Mouse (Mus musculus) v-Abl transformed pro-B cells (cell line): ENCODE measurements around the gene Sema4b.

ENCODE experiments used
- in situ Hi-C, 2 experiments: fragments of 400-800 bp; cut with MboI; formaldehyde crosslinking; loops; one replicate each; pipeline ENCODE4 v1.15.1; 2025; ENCODE audit not compliant: unreplicated experiment in 2 of 2

Sema4b gene

DNA sequence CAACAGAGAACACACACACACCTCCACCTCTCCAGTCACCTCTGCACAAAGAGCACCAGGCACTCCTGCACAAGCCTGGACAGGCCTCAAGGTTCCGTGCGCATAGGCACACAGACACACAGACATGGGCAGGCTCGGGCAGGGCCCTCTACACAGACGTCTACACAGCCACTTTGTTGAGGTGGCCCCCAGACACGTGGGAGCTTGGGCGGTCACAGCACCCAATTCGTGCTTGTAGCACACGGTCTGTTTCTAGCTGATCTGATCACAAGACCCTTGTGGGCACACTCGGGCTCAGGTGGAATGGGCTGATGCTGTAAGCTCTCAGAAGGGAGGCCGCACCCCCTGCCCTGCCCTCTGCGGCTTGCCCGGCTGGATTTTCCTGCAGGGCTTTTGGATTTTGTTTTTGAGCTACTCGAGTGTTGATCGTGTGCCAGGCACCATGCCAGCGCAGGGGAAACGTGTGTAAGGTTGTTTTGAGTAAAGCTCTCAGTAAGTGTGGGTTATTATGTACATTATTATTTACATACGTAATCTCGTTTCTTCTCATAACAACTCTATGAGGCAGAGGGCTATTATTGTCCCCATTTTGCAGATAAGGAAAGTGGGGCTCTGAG is 21.5 kb downstream of the Sema4b start:
- in situ Hi-C loops = no loop called here

DNA sequence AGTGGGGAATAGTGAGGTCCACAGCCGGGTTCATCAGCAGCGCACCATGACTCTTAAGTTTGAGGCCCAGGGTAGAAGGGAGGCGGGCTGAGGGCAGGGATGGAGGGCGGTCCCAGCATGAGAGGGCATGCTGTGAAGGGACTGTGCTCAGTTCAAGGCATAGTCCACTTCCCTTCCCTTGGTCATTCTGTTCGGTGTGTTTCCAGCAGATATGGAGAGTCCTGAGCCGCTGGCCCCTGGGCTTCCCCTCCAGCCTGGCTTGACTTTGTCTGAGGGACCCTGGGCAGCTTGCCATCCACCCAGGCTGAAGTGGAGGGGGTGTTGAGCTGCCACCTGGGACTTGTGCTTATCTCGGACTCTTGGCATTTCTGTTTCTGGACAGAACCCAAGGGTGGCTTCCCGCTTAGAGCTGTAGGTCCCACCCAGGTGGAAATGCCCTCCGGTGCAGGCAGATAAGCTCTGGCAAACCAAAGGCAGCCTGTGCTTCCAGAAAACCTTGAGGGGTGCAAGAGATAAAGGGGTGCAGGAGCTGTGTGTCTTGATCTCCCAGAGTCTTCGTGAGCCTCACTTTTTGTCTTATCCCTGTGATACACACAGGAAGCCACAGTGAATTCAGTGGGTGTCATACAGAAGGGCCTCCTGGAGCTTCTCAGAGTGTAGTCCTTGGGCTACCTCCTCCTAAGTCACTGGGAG is 22.2 kb downstream of the Sema4b start:
- in situ Hi-C loops = no loop called here

DNA sequence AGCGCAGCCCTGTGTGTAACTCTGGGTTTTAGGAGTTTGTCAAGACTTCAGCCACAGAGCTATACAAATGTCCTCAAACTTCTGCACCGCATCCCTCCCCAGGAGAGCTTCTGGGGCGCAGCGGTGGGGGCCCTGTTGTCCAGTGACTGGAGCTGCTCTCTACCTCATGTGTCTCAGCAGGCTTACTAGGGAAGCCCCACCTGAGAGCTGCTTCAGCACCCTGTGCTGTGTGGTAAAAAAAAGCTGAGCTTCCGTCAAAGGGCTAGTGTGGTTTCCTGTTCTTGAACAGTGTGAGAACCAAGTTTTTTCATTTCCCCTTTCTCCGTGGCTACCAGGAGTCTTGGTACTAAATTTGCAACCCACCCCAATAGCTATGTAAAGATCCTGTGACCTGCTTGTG is 23.0 kb downstream of the Sema4b start:
- in situ Hi-C loops = loop anchor here in 1 of 2 experiments (5.0 to 10.0 kb wide), 2 partner anchors 67 to 195 kb away; no protein-coding TSS in a partner anchor

DNA sequence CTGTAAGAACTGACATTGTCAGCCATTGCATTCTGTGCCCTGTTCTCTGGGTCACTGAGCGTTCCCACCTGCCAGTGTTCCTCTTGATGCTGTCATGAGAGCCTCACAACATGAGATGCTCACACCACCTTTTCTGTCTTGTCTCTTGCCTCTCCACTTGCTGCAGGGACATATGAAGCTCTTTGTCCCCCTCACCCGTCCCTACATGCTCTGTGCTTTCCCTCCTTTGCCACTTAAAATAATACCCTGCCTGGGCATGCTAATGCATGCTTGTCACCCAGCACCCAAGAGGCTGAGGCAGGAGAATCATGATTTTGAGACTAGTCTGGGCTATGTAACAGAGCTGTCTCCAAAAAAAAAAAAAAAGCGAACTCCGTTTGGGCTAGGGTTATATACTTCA is 24.3 kb downstream of the Sema4b start:
- in situ Hi-C loops = loop anchor here in 1 of 2 experiments (5.0 to 10.0 kb wide), 2 partner anchors 69 to 196 kb away; no protein-coding TSS in a partner anchor

DNA sequence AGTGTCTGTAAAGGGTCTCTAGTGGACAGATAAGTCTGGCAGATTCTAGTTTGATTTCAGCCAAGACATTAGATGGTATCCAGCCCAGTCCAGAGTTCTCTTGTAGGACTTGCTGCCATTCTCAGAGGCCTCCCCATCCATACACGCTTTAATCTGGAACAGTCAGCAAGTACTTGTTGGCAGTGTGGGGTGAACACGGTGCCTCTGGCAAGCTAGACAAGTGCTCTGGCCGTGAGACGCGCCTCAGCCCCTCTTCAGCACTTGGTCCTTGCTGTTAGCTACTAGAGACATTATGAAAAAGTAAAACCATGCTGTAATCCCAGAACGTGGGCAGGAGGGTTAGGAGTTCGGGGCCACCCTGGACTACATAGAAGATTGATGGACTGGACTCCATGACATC is 27.0 kb downstream of the Sema4b start:
- in situ Hi-C loops = loop anchor here in 1 of 2 experiments (5.0 to 10.0 kb wide), 2 partner anchors 71 to 199 kb away; no protein-coding TSS in a partner anchor

DNA sequence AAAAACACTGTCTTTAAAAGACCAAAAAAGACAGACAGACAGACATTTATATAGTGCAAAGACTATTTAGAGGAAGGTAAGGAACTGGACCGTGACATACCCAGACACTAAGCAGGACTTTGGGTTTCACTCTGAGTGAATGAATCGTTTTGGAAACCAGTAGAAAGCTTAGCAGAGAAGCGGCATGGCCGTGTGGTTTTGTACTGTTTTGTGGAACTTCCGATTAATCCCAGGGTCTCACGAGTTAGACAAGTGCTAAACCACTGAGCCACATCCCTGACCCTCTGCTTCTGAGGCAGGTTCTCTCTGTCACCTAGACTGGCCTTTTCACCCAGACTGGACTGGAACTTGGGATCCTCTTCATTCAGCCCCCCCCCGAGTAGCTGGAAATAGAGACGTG is 27.8 kb downstream of the Sema4b start:
- in situ Hi-C loops = loop anchor here in 1 of 2 experiments (5.0 to 10.0 kb wide), 2 partner anchors 72 to 200 kb away; no protein-coding TSS in a partner anchor

DNA sequence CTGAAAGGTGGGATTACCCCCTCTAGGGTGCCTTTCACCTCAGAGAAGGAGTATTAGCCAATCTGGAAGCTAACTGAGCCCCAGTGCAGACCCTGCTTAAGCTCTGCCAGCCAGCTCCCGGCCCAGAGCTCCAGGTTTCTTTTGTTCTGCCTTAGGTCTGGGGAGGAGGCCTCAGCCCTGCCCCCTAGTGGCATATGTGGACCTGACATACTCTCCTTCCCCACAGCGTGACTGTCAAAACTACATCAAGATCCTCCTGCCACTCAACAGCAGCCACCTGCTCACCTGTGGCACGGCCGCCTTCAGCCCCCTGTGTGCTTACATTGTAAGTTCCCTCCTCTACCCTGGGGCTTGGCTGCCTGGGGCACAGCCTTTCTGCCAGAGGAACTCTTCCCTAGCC is 28.8 kb downstream of the Sema4b start:
- in situ Hi-C loops = loop anchor here in 1 of 2 experiments (10.0 kb wide), 1 partner anchor 201 kb away; no protein-coding TSS in a partner anchor

DNA sequence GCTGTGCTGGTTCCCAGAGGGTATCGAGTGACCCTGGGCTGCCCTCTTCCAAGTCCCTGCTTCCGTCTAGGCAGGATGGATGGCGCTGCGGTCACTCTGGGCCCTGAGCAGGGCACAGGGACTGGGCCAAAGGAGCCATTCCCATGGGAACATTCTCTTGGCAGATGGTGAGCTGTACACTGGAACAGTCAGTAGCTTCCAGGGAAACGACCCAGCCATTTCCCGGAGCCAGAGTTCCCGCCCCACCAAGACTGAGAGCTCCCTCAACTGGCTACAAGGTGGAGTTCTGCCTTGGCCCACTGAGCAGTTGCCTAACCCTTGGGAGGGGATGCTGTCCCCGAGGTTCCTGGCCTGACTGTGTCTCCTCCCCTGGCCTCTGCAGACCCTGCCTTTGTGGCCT is 29.9 kb downstream of the Sema4b start:
- in situ Hi-C loops = loop anchor here in 1 of 2 experiments (10.0 kb wide), 1 partner anchor 202 kb away; no protein-coding TSS in a partner anchor

DNA sequence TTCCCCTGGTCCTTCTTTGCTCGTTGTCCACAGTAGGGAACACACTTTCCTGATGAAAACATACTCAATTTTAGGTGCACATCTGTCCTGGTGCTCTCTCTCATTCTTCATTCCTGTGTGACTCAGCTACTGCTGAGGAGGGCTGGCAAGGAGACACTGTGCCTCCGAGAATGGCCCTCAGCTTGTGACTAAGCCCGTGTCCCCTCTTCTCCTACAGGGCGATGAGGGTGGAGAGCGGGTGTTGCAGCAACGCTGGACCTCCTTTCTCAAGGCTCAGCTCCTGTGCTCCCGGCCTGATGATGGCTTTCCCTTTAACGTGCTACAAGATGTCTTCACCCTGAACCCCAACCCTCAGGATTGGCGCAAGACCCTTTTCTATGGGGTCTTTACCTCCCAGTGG is 32.0 kb downstream of the Sema4b start:
- in situ Hi-C loops = loop anchor here in 1 of 2 experiments (10.0 kb wide), 1 partner anchor 204 kb away; no protein-coding TSS in a partner anchor

DNA sequence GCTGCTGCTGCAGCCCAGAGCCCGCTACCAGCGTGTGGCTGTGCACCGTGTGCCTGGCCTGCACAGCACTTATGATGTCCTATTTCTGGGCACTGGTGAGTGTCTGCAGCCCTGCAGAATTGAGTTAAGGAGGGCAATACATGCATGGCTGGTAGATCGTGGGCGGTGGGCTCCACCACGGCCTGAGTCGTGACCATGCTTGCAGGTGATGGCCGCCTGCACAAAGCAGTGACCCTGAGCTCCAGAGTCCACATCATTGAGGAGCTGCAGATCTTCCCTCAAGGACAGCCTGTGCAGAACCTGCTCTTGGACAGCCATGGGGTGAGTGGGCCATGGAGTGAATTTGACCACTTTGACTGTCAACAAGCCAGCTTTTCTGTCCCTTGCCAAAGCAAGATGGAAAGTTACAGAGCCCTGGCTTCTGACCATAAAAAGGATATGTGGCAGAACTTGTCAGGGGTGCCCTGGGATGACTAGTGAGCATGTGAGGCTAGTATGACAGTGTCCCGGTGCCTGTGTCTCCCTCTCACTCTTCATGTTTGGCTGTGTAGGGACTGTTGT is 33.7 kb downstream of the Sema4b start:
- in situ Hi-C loops = no loop called here

DNA sequence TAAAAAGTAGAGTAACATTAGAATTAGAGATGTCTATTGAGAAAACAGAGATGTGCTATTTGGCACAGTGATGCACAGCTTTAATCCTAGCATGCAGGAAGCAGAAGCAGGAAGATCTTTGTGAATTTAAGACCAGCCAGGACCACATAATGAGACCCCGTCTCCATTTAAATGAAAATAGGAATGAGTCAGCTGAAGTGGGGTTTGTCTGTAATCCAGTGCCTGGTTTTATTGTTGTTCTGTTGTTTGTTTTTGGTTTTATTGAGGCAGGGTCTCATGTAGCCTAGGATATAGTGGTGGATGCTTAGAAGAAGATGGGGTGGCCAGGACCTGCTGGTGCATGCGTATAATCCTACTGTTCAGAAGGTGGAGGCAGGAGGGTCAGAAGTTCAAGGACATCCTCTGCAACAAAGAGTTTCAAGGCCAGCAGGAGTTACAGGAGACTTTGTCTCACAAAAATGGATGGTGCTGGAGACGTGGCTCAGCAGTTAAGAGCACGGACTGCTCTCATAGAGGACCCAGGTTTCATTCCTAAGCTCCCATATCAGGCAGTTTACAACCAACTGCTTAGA is 34.6 kb downstream of the Sema4b start:
- in situ Hi-C loops = no loop called here

DNA sequence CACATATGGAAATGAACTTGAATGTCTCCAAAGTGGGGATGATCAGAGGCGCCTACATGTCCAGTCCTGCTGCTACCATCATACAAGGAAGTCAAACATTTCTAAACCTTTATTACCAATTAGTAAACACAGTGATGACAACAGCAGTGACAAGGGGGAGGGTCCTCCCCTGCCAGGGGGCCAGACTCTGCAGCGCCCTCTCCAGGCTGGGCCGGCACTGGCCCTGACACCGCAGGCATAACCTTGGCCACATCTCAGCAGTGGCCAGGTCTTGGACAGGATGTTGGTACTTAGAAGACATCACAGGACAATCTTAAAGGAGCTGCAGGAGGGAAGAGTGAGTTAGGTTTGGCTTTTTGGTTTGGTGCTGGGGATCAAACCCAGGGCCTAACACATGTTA is 40.4 kb downstream of the Sema4b start:
- in situ Hi-C loops = no loop called here

DNA sequence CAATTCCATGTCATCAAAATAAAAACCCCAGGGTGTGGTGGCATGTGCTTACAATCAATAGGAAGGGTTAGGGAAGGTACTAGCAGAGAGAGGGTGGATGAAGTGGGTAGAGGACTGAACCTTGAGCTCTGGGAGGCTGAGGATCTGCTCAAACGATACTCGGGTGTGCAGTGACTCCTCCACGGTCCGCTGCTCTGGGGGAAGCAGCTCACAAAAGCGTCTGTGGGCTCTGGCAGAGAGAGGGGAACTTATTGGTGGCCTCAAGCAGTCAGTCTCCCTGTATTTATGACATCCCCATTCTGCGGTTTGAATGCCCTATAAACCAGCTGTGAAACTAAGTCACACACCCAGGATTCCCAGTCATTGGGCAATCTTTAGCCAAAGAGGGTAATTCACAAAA is 43.6 kb downstream of the Sema4b start:
- in situ Hi-C loops = no loop called here

DNA sequence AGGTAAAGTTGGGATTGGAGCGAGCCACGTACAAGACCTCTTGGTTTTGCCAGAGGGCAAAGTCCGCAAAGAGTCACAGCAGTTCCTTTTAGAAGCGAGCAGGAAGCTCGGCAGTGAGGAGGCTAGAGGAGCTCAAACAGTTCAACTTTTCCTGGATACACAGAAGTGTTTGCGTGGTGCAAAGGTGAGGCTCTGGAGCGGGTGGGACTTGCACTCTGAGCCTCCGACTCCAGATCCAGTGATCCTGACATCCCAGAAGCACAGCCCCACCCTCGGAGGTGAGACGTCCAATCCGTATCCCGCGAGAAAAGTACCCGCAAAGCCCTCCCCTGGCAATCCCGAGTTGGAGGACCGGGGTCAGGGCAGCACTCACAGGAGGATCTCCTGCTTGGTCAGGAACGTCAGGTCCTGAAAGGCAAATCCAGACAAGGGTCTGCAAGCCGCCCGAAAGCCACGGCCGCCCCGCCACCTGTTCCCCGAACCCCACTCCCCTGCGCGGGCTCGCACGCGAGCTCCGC is 45.4 kb downstream of the Sema4b start:
- in situ Hi-C loops = no loop called here

DNA sequence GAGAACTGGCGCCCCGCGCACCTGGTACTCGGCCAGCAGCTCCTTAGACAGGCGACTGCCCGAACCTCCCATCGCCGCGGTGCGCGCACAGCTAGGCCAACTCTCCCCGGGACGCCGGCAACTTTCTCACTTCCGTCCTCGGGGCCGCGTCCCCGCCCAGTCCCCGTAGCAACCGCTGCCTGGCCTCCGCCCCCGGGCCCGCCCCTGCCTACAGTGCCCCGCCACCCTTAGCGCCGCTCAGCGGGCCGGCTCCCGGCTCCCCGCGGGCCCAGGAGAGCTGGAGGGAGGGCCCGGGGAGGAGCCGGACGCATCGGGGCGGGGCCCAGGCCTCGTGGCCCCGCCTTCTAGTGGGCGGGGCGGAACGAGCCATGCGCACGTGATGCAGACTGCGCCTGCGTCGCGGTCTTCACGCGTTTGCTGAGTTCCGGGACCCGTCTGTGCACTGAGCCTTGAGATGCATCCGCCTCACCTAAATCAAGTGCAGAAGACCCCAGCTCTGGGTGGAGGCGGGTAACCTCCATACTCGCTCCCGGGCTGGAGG is 45.9 kb downstream of the Sema4b start, which contains the start of the genes Cib1 and Gdpgp1:
Gene Cib1, minus strand, starts transcription at position 325 of the 541 bp plus-strand sequence.
Gene Gdpgp1, plus strand, starts transcription at position 377 of the 541 bp plus-strand sequence.
- in situ Hi-C loops = no loop called here

DNA sequence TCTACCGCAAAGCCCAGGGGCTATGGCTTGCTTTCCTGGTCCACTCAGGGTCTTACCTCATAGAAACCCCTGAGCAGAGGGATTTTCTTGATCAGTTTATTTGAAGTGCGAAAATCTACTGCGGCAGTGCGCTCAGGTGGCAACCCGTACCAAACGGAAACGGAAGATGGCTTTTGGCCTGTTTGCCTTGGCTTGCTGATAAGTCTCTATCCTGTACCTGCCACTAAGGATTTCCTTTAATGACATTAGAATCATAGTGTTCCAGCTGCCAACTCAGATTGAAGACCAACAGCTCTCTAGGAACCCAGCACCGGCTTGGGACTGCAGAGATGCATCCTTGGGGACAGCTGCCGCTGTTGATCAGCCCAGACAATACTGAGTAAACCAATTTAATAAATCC is 47.2 kb downstream of the Sema4b start:
- in situ Hi-C loops = no loop called here

DNA sequence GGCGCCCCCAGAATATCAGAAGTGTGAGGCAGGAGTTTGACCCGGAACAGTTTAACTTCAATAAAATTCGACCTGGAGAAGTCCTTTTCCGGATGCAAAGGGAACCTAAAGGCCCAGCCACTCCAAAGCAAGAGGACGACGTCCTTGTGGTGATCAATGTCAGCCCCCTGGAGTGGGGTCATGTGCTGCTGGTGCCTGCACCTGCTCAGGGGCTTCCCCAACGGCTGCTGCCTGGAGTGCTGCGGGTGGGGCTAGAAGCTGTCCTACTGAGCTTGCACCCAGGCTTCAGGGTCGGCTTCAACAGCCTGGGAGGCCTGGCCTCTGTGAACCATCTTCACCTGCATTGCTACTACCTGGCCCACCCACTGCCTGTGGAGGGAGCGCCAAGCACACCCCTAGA is 51.9 kb downstream of the Sema4b start:
- in situ Hi-C loops = no loop called here

DNA sequence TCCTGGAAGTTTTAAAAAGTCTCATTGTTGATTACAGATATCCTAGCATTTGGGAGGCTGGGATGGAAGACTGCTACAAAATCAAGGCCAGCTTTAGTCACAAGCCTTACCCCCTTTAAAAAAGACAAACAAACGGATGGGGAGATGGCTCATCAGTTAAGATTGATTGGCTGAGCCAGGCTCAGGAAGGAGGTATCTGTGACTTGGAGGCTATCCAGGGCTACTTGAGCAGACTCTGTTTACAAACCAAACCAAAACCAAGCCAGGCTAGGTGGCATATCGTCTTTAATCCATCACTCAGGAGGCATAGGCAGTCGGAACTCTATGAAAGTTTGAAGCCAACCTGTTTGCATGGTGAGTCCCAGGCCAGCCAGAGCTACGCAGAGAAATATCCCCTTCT is 55.0 kb downstream of the Sema4b start:
- in situ Hi-C loops = no loop called here

DNA sequence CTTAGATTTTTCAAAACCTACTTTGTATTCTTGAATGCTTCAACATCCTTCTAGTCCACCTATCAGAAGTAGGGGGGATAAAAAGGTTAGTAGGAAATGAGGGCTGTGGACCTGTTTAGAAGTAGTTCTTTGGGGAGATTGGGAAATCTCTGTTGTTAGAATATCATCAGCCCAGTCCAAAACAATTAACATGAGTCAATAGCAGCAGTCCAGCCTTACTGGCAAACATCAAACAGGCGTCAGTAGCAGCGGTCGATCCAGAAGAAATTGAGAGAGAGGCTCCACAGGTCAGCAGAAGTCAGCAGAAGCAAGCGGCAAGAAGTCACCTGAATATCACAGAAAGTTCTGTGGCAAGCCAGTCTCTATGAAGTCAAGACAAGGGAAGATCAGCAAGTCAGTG is 58.2 kb downstream of the Sema4b start:
- in situ Hi-C loops = no loop called here

DNA sequence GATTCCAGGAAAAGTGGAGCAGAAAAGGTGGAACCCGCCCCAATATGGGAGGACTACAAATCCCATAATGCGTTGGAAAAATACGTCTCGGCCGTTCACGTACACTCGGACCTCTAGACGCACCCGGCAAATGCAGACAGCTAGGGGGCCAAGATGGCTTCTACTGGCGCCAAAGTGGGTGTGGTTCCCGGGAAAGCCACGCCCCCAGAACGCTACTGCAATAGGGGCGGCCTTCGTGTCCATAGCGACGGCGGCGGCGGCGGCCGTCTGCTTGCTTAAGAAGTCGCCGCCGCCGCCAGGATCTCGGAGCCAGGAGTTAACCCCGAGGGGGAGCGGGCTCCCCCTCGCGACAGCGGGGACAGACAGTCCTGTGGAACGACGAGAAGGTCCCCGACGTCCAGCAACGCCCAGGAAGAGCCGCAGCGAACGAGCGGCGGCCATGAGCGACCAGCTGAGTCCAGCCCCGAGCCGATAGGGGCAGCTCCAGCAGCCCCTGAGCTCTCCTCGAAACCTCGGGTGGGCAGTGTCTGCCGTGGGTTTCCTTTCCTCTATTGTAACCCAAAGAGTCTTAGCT is 59.6 kb downstream of the Sema4b start, which contains the start of gene Ttll13:
Gene Ttll13, plus strand, starts transcription at position 229 of the 574 bp plus-strand sequence.
- in situ Hi-C loops = no loop called here
